Mouse (Mus musculus): Measurements from ENCODE around the gene Bag2.

Bag2 gene

GRCm38 (mm10) chr1:33757491-33758041 is at the start of gene Bag2:
Gene Bag2 (minus strand): TSS chr1:33757795.
- DNase-seq (ENCODE audit: low read depth, low spot score) = peak; percentile 54

GRCm38 (mm10) chr1:33803323-33803722 is 45.7 kb upstream of the Bag2 start:
- DNase-seq (ENCODE audit: low read depth, low spot score) = no peak

GRCm38 (mm10) chr1:33799620-33800019 is 42.0 kb upstream of the Bag2 start:
- DNase-seq (ENCODE audit: low read depth, low spot score) = no peak

- DNase-seq (ENCODE audit: low read depth, low spot score) = no peak
Measured at GRCm38 (mm10) chr1:33788493-33788892, 30.9 kb upstream of the Bag2 start.

- no peak for DNase-seq (ENCODE audit: low read depth, low spot score)
Measured at GRCm38 (mm10) chr1:33788072-33788471, 30.5 kb upstream of the Bag2 start.

GRCm38 (mm10) chr1:33784561-33784960 is 27.0 kb upstream of the Bag2 start:
- DNase-seq (ENCODE audit: low read depth, low spot score) = no peak

GRCm38 (mm10) chr1:33776175-33776611 is 18.6 kb upstream of the Bag2 start:
- no peak for DNase-seq (ENCODE audit: low read depth, low spot score)

- DNase-seq (ENCODE audit: low read depth, low spot score) = no peak
Measured at GRCm38 (mm10) chr1:33772106-33772505, 14.5 kb upstream of the Bag2 start.

GRCm38 (mm10) chr1:33771621-33772020 is 14.0 kb upstream of the Bag2 start:
- DNase-seq (ENCODE audit: low read depth, low spot score) = no peak

- no peak for DNase-seq (ENCODE audit: low read depth, low spot score)
Measured at GRCm38 (mm10) chr1:33768827-33769226, 11.2 kb upstream of the Bag2 start.

- no peak for DNase-seq (ENCODE audit: low read depth, low spot score)
Measured at GRCm38 (mm10) chr1:33768091-33768787, 10.6 kb upstream of the Bag2 start.

GRCm38 (mm10) chr1:33766520-33767508 is 9.2 kb upstream of the Bag2 start:
- DNase-seq (ENCODE audit: low read depth, low spot score) = no peak

- no peak for DNase-seq (ENCODE audit: low read depth, low spot score)
Measured at GRCm38 (mm10) chr1:33765468-33766080, 8.0 kb upstream of the Bag2 start.

GRCm38 (mm10) chr1:33763826-33764225 is 6.2 kb upstream of the Bag2 start:
- DNase-seq (ENCODE audit: low read depth, low spot score) = no peak

GRCm38 (mm10) chr1:33758488-33758887 is 893 bp upstream of the Bag2 start:
- DNase-seq (ENCODE audit: low read depth, low spot score) = no peak

- DNase-seq (ENCODE audit: low read depth, low spot score) = no peak
Measured at GRCm38 (mm10) chr1:33757033-33757413, 572 bp downstream of the Bag2 start.

GRCm38 (mm10) chr1:33756258-33757032 is 1.1 kb downstream of the Bag2 start:
- DNase-seq (ENCODE audit: low read depth, low spot score) = no peak

- no peak for DNase-seq (ENCODE audit: low read depth, low spot score)
Measured at GRCm38 (mm10) chr1:33755799-33756198, 1.8 kb downstream of the Bag2 start.

GRCm38 (mm10) chr1:33754965-33755735 is 2.4 kb downstream of the Bag2 start:
- DNase-seq (ENCODE audit: low read depth, low spot score) = no peak

GRCm38 (mm10) chr1:33754089-33754488 is 3.5 kb downstream of the Bag2 start:
- DNase-seq (ENCODE audit: low read depth, low spot score) = no peak
